Mouse (Mus musculus) heart, adult 8-10 months (tissue): ENCODE measurements around the gene Kcnip4. TPM values are rescaled to one million over a fixed set of nuclear protein-coding genes. Genes with fewer than 3 reads are reported as not detected.

Experiments used
- DNase-seq: peaks from one replicate; pipeline ENCODE4 v3.0.0; 2022; ENCODE audit warnings: low spot score
- total RNA-seq, 4 experiments: library from RNA; stranded (reverse); gene quantifications; 2 replicates each; pipeline ENCODE4 v1.2.4; 2022

The Kcnip4 gene
- under 1 TPM in 2 of 4 experiments, not detected in 2; 0.12 to 0.20 TPM for total RNA-seq

- DNase-seq: no peak
These were observed at the start of gene Kcnip4 for GRCm38 (mm10) chr5:49524394-49525241. Gene Kcnip4 (minus strand): TSS chr5:49524907.

DNA sequence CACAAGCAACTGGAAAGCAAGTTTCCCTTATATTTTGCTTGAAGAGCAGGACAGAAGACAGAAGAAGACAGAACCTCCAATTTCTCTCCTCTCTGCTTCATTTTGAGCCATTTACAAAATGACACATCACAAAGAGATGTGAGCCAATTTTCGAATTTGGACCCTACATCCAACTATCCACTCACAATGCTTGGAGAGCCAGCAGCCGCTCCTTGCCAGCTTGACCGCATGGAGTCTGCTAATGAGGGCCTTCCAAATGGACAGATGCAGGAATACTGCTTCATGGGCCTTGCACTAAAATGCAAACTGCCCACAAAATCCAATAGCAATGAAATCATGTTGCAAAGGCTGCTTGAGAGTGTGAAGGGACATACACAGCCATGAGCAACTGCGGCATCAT is 47.2 kb upstream of the Kcnip4 start:
- DNase-seq: no peak

GRCm38 (mm10) chr5:49563751-49564150 is 39.0 kb upstream of the Kcnip4 start:
- DNase-seq: no peak

DNA sequence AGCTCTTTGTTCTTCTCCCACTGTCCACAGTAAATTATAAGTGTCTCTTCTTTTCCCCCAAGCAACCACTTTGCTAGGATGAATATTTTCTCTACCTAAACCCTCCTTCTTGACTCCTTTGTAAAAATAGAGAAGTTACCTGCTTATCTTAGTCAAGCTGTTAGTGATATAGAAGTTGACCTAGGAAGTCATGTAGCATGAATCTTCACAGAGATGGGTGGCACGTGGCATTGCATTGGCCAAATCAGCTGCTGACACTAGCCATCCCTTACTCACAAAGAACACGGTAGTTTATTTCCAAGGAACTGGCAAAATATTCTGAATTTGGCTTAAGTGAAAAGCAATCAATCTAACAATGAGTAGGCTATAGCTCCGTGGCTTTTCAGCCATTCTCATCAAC is 32.7 kb upstream of the Kcnip4 start:
- no peak for DNase-seq

DNA sequence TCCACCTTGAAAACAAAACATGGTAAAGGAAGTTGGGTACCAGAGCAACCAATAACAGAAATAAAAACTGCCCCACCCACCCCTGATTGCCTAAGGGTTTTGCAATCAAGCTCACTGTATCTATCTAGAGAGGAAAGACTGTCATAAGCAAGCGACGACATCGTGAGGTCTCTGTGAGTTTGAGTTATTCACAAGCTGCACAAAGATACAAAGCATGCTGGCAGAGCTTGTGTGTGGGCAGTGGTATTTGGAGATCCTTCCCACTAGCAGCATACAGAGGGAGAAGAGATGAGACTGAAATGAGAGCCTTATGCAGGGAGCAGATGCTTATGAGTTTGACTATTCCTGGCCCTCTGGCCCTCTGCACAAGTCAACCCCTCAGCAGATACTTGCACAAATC is 23.2 kb upstream of the Kcnip4 start:
- no peak for DNase-seq

- no peak for DNase-seq
These were observed 4.7 kb upstream of the Kcnip4 start for GRCm38 (mm10) chr5:49529362-49529761.

DNA sequence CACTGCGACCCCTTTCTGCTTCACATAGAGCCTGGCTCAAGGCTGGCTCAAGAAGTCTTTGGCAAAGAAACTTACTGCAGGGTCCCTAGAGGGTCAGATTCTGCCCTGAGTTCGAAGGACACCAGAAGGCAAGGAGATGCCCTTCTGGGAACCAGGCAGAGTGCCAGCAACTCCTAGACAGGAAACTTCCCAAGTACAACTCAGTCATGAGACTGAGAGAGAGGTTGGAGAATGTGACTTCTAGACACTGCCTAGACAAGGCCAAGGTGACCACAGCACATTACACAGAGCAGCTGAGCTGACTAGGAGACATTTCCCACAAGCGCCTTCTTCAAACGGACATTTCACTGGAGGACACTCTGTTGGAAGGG is 520 bp upstream of the Kcnip4 start:
- DNase-seq: no peak

DNA sequence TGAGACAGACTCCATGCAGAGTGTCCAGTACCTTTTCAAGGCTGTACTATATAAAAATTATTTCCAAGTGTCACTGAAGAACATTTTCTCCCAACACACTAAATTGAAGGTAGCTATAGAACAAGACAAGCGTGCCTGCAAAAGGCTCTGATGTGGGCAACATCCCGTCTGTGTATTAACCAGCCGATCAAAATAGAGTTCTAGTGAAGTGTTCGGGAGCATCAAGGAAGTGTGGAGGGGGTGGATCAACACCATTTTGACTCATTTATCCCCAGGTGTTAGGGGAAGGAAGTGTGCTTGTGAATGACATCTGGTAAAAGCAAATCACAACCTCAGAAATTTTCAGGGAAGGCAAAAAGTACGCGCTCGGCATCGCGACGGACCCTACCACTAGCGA is 712 bp downstream of the Kcnip4 start:
- no peak for DNase-seq

GRCm38 (mm10) chr5:49522986-49523385 is 1.7 kb downstream of the Kcnip4 start:
- no peak for DNase-seq

GRCm38 (mm10) chr5:49498743-49499142 is 26.0 kb downstream of the Kcnip4 start:
- DNase-seq: no peak

DNA sequence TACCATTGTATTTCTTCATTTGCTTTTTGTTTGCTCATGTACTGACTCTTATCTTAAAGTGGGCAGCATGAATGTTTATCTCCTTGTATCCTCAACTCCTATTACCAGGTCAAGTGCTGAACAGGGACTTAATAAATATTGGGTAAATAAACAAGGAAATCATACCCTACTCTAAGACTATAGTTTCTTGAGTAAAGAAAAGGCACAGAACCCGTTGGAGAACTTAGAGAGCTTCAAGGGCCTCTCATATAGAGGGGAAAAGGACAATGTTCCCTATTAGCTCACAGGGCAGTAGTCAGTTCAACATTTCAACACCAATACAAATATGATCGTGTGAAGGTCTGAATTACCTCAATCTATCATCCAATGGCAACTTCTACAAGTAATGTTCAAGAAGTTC is 37.4 kb downstream of the Kcnip4 start:
- no peak for DNase-seq

DNA sequence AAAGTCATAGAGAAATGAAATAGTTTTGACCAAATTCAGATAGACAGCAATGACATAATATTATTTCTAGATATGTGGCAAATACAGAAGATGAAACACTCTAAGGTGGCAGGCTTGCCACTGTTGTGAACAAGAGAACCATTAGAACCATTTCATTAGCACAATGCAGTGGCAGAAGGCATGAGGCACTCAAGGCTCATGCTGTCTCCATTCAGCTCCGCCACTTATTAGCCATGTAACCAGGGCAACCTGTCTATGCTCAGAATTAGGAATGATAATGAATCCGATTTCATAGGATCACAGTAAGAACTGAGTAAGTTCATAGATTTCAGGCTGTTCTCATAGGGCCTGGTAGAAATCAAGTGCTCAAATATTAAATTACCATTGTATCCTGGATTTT is 54.0 kb downstream of the Kcnip4 start:
- no peak for DNase-seq

DNA sequence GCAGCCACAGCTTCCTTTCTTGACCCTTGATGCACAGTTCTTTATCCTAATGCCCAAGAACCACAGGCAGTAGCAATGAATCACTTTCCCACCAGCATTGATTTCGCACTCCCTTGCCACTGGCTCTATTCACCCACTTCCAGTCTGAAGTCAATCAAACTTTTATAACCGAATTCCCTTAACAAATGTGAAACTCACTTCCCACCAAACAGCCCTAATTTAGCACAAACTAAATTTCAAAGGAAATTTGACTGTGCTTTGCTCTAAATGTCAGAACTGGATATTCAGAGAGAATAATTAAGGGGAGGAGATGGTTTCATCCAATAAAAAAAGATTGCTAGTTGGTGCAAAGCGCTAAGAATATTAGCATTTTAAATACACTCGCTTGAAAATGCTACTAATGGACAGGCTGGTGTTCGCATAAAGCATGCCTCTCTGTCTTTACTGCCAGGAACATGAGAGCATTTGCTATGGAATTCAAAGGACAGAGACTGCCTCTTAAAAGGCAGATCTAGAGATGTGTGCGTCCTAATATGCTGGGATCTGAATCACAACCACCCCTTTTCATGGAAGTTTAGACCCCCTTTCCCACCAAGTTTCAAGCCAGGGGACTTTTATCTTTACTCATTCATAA is 63.9 kb downstream of the Kcnip4 start:
- no peak for DNase-seq

- DNase-seq: no peak
These were observed 71.6 kb downstream of the Kcnip4 start for GRCm38 (mm10) chr5:49453100-49453499.

- DNase-seq: no peak
These were observed 73.4 kb downstream of the Kcnip4 start for GRCm38 (mm10) chr5:49451295-49451694.

GRCm38 (mm10) chr5:49450876-49451275 is 73.8 kb downstream of the Kcnip4 start:
- no peak for DNase-seq

- peak; percentile 2 for DNase-seq
These were observed 87.5 kb downstream of the Kcnip4 start for GRCm38 (mm10) chr5:49437236-49437635.

DNA sequence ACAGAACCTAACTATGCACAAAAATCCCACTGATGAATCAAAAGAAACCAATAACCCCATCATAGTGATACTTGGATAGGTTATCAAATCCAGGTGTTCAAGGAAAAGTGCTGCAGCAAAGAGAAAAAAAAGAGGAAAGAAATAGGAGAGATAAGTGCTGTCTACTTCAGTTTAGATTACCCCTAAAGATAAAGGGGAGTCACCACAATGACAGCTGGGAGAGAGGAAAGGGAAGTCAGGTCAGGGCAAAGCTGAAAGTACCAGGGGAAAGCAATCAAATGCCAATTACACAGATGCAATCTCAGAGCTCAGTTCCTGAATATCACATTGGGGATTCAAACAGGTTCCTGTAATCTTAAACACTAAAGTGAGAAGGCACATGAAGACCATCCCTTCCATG is 97.0 kb downstream of the Kcnip4 start:
- no peak for DNase-seq

GRCm38 (mm10) chr5:49419707-49420106 is 105.0 kb downstream of the Kcnip4 start:
- no peak for DNase-seq

GRCm38 (mm10) chr5:49408351-49408750 is 116.4 kb downstream of the Kcnip4 start:
- no peak for DNase-seq

DNA sequence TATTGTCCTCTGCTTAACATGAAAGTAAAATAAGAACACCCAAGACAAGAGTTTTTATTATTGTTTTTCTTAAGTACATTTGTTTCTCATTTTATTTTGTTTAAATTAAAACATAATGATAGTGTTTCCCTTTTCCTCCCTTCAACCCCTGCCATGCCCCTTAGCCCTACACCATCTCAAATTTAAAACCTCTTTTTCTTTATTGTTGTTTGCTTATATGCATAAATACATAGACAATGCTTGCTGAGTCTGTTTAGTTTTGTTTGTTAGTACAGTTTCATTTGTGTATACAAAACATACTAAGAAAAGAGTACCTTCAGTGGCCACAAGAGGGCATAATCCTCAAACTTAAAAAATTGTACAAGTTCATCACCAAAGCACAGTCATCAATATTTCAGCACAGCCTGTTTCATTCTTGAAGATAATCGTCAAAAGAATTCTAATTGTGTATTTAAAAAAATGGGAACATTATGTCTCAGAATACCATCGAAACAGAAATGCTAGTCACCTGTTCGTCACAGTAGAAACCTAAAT is 154.1 kb downstream of the Kcnip4 start:
- no peak for DNase-seq

GRCm38 (mm10) chr5:49368636-49369423 is 155.9 kb downstream of the Kcnip4 start:
- DNase-seq: no peak
